In the genomic region with DNA sequence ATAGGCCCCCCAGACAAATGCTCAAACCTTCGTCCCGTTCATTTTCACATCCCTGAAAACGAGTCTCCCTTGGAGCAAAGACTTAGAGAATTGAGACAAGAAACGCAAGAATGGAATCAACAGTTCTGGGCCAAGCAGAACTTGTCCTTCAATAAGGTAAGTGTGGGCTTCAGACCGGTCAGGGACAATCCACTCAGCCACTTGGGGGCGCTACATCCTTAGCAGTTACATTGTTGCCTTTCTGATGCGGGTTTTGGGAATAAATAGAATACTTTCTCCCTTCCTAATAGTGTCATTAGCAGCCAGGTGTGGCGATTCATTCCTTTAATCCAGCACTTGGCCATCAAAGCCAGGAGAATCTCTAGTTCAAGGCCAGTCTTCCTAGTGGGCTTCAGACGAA, we compare ENCODE assay signal across 10 mouse cellular contexts. TPM values are rescaled to one million over a fixed set of nuclear protein-coding genes. Genes with fewer than 3 reads are reported as not detected.
DNase-seq lines count a peak whose midpoint lies in the region; ATAC-seq lines count a peak whose summit lies in the region.
"Had no signal": no experiment of that assay in that cellular context is flagged by ENCODE, and none has a peak within 500 bp of the region (broad histone marks: within the 10 kb centered on the region; RNA-seq: fewer than 3 reads in every experiment).

No protein-coding gene starts in this region.

- no peak for ATAC-seq in kidney, embryonic 14.5 days (ENCODE audit: low FRiP score, low TSS enrichment)
- ATAC-seq in midbrain, embryonic 13.5 days, result no peak

- no peak overlapping the region for H3K4me2 ChIP-seq in kidney, embryonic 14.5 days (replicated peaks; ENCODE audit: low read depth, low read length)
- no peak overlapping the region for H3K4me2 ChIP-seq in midbrain, embryonic 13.5 days (replicated peaks)
- H3K4me2 ChIP-seq: embryonic facial prominence, embryonic 13.5 days; neural tube, embryonic 12.5 days had no signal

- H3K9ac ChIP-seq in kidney, embryonic 14.5 days (ENCODE audit: low read depth, low read length), result no peak overlapping the region
- H3K9ac ChIP-seq in midbrain, embryonic 13.5 days (replicated peaks), result no peak overlapping the region
- H3K9ac ChIP-seq: embryonic facial prominence, embryonic 13.5 days; neural tube, embryonic 12.5 days had no signal

- 75% methylated on average over 9 of the region's 9 CpGs for WGBS in kidney, embryonic 14.5 days
- WGBS in midbrain, embryonic 13.5 days, result 77% methylated on average over 9 of the region's 9 CpGs

- peaks cover 15% of the 10 kb centered on the region; the same call in 1 of the 2 replicates for H3K36me3 ChIP-seq in kidney, embryonic 14.5 days (ENCODE audit: control insufficient read depth, insufficient read depth, low read length)
- H3K36me3 ChIP-seq in midbrain, embryonic 13.5 days, result peaks cover 40% of the 10 kb centered on the region

- H3K4me1 ChIP-seq in kidney, embryonic 14.5 days (ENCODE audit: control insufficient read depth, insufficient read depth, low read length), result peaks cover 6% of the 10 kb centered on the region
- H3K4me1 ChIP-seq in midbrain, embryonic 13.5 days (replicated peaks), result peaks cover 12% of the 10 kb centered on the region

- no peak overlapping the region for H3K4me3 ChIP-seq in kidney, embryonic 14.5 days (ENCODE audit: low read length)
- H3K4me3 ChIP-seq in midbrain, embryonic 13.5 days (replicated peaks), result no peak overlapping the region
- H3K4me3 ChIP-seq: embryonic facial prominence, embryonic 13.5 days; neural tube, embryonic 12.5 days had no signal

- peak; percentile 41 for DNase-seq in kidney, adult 18-20 months
- peak; percentile 50 for DNase-seq in urinary bladder, postnatal 25 days (ENCODE audit: low spot score)
- no peak for DNase-seq in urinary bladder, adult 2 months (ENCODE audit: low spot score)
- peak; percentile 64 for DNase-seq in cerebellum, adult 9-11 months
- peak; percentile 54 for DNase-seq in naive thymus-derived CD4-positive, alpha-beta T cell, adult 2 months (ENCODE audit: low read depth)
- no peak for DNase-seq in urinary bladder, adult 18-20 months (ENCODE audit: low spot score in 2 of 2)

- no peaks in the 10 kb centered on the region for H3K9me3 ChIP-seq in kidney, embryonic 14.5 days (ENCODE audit: control insufficient read depth, low read length)
- H3K9me3 ChIP-seq in midbrain, embryonic 13.5 days, result no peaks in the 10 kb centered on the region
- H3K9me3 ChIP-seq: embryonic facial prominence, embryonic 13.5 days; neural tube, embryonic 12.5 days had no signal

- H3K27me3 ChIP-seq in kidney, embryonic 14.5 days (ENCODE audit: control insufficient read depth, insufficient read depth, low read length), result no peaks in the 10 kb centered on the region
- no peaks in the 10 kb centered on the region for H3K27me3 ChIP-seq in midbrain, embryonic 13.5 days
- H3K27me3 ChIP-seq: embryonic facial prominence, embryonic 13.5 days; neural tube, embryonic 12.5 days had no signal

- H3K27ac ChIP-seq in kidney, embryonic 14.5 days (ENCODE audit: low read depth, low read length), result no peak overlapping the region
- no peak overlapping the region for H3K27ac ChIP-seq in midbrain, embryonic 13.5 days
- H3K27ac ChIP-seq: embryonic facial prominence, embryonic 13.5 days; neural tube, embryonic 12.5 days had no signal

RNA-seq across cellular contexts. Expression of a gene that starts 9.6 kb away (rescaled TPM):
- 63.1 and 63.4 TPM in 2 replicates for polyA plus RNA-seq in kidney, embryonic 14.5 days (2014; fragmentation: Nextera tagmentation; extraction: Ambion mirVana)
- 47.1 and 50.6 TPM in 2 replicates for polyA plus RNA-seq in urinary bladder, adult 2 months (2012; rRNA removed)
- polyA plus RNA-seq in midbrain, embryonic 13.5 days (2015; fragmentation: Nextera tagmentation; extraction: Ambion mirVana), result 59.5 and 59.6 TPM in 2 replicates

RNA-seq across cellular contexts. Expression of a gene that starts 9.6 kb away (rescaled TPM):
- polyA plus RNA-seq in kidney, embryonic 14.5 days (2014; fragmentation: Nextera tagmentation; extraction: Ambion mirVana), result 45.2 and 49.7 TPM in 2 replicates
- polyA plus RNA-seq in urinary bladder, adult 2 months (2012; rRNA removed), result 30.4 and 32.8 TPM in 2 replicates
- polyA plus RNA-seq in midbrain, embryonic 13.5 days (2015; fragmentation: Nextera tagmentation; extraction: Ambion mirVana), result 63.9 and 68.2 TPM in 2 replicates

RNA-seq across cellular contexts. Expression of a gene that starts 36.0 kb away (rescaled TPM):
- polyA plus RNA-seq in kidney, embryonic 14.5 days (2014; fragmentation: Nextera tagmentation; extraction: Ambion mirVana), result 76.4 and 91.6 TPM in 2 replicates
- 96.5 and 122 TPM in 2 replicates for polyA plus RNA-seq in urinary bladder, adult 2 months (2012; rRNA removed)
- polyA plus RNA-seq in midbrain, embryonic 13.5 days (2015; fragmentation: Nextera tagmentation; extraction: Ambion mirVana), result 545 and 546 TPM in 2 replicates

RNA-seq across cellular contexts. Expression of a gene that starts 44.7 kb away (rescaled TPM):
- 6.7 and 11.9 TPM in 2 replicates for polyA plus RNA-seq in kidney, embryonic 14.5 days (2014; fragmentation: Nextera tagmentation; extraction: Ambion mirVana)
- 17.1 and 25.1 TPM in 2 replicates for polyA plus RNA-seq in urinary bladder, adult 2 months (2012; rRNA removed)
- 9.0 and 9.4 TPM in 2 replicates for polyA plus RNA-seq in midbrain, embryonic 13.5 days (2015; fragmentation: Nextera tagmentation; extraction: Ambion mirVana)

RNA-seq across cellular contexts. Expression of a gene that starts 50.5 kb away (rescaled TPM):
- 81.5 and 88.5 TPM in 2 replicates for polyA plus RNA-seq in kidney, embryonic 14.5 days (2014; fragmentation: Nextera tagmentation; extraction: Ambion mirVana)
- 2,258 and 2,468 TPM in 2 replicates for polyA plus RNA-seq in urinary bladder, adult 2 months (2012; rRNA removed)
- 1,952 and 2,005 TPM in 2 replicates for polyA plus RNA-seq in midbrain, embryonic 13.5 days (2015; fragmentation: Nextera tagmentation; extraction: Ambion mirVana)

Comparison
In these comparisons a context has a peak if more than half of its experiments do, and no peak if none do; other contexts are left out.
1. DNase-seq: peak in kidney, adult 18-20 months (single experiment), urinary bladder, postnatal 25 days (single experiment), cerebellum, adult 9-11 months (single experiment) and naive thymus-derived CD4-positive, alpha-beta T cell, adult 2 months (single experiment); none in urinary bladder, adult 2 months (single experiment) and urinary bladder, adult 18-20 months (0 of 2).